In the genomic region with DNA sequence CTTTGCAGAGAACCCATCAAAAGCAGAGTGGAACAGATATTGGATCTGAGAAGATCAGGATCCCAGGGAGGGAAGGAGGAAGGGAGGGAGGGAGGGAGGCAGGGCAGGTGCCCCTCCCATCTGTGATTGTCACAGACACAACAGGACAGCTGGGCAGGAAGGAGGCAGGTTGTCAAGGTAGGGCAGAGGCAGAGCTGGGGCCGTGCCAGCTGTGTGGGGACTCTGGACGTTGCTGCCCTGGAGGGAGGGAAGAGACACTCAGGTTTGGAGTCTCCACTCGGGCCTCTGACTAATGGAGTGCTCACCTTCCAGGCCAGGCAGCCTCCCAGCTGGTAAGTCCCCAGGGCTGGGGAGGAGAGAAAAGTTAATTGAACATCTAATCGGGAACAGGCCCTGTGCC, we compare ENCODE assay signal across 19 mouse cellular contexts. TPM values are rescaled to one million over a fixed set of nuclear protein-coding genes. Genes with fewer than 3 reads are reported as not detected.
DNase-seq lines count a peak whose midpoint lies in the region; TF ChIP-seq lines count a peak whose summit lies in the region.
"Had no signal": no experiment of that assay in that cellular context is flagged by ENCODE, and none has a peak within 500 bp of the region (broad histone marks: within the 10 kb centered on the region; RNA-seq: fewer than 3 reads in every experiment).

No protein-coding gene starts in this region.

- no peak for TF ChIP-seq CTCF in kidney, adult 2 months (conservative IDR thresholded peaks at IDR 0.05; ENCODE audit: insufficient read depth, insufficient read length, low read depth, low read length)

- no peak overlapping the region for H3K4me3 ChIP-seq in kidney, adult 2 months (ENCODE audit: insufficient read depth, low read depth, low read length)
- H3K4me3 ChIP-seq: embryonic facial prominence, embryonic 13.5 days; forebrain, embryonic 12.5 days had no signal

- DNase-seq in adrenal gland, postnatal 14 days = peak; percentile 29
- no peak for DNase-seq in adrenal gland, adult 2 months
- peak; percentile 44 for DNase-seq in kidney, adult 2 months
- no peak for DNase-seq in kidney, postnatal 14 days
- peak; percentile 6 for DNase-seq in thymus, postnatal 4 days
- no peak for DNase-seq in thymus, postnatal 25 days
- DNase-seq in c-Kit-positive CD71-positive TER-119-positive erythroid progenitor cells, embryonic 14.5 days (ENCODE audit: low spot score) = no peak
- DNase-seq: adrenal gland, postnatal 10 days; B cell, adult 2 months; cerebellum, adult 18-20 months; cerebellum, adult 9-11 months; cerebellum, postnatal 36 days; forebrain, postnatal 0 days; gastrocnemius, postnatal 14 days; heart, postnatal 10 days had no signal

- 36% methylated on average over 4 of the region's 4 CpGs for WGBS in kidney, adult 2 months

- H3K36me3 ChIP-seq in kidney, adult 2 months (ENCODE audit: control insufficient read depth, insufficient read depth, low read length) = no peaks in the 10 kb centered on the region
- H3K36me3 ChIP-seq: embryonic facial prominence, embryonic 13.5 days; forebrain, embryonic 12.5 days; G1E had no signal

- 0 out of 2 replicates have a peak, but pooled peaks cover 9% of the 10 kb centered on the region for H3K4me1 ChIP-seq in kidney, adult 2 months (ENCODE audit: control insufficient read depth, insufficient read depth, low read length)

- no peak for TF ChIP-seq POLR2A in kidney, adult 2 months (IDR thresholded peaks at IDR 0.05; ENCODE audit: low read depth, low read length)

- H3K27me3 ChIP-seq in kidney, adult 2 months (replicated peaks; ENCODE audit: control insufficient read depth, insufficient read depth, low read length) = no peaks in the 10 kb centered on the region
- H3K27me3 ChIP-seq: embryonic facial prominence, embryonic 13.5 days; forebrain, embryonic 12.5 days had no signal

- no peak overlapping the region for H3K27ac ChIP-seq in kidney, adult 2 months (ENCODE audit: insufficient read depth, low read depth, low read length)
- H3K27ac ChIP-seq: embryonic facial prominence, embryonic 13.5 days; forebrain, embryonic 12.5 days; hindbrain, embryonic 14.5 days had no signal

RNA-seq across cellular contexts. Expression of gene Odc1, which starts 52.0 kb away (rescaled TPM):
- 246 and 273 TPM in 2 replicates for total RNA-seq in adrenal gland, postnatal 14 days (2021)
- 100 to 1,000 TPM; 348 to 514 TPM for total RNA-seq in adrenal gland, adult 2 months (2021)
- polyA plus RNA-seq in adrenal gland, adult 2 months (2012; rRNA removed) = 52.6 and 66.4 TPM in 2 replicates
- polyA plus RNA-seq in kidney, adult 2 months (2012; rRNA removed) = 373 and 427 TPM in 2 replicates

Comparison
In these comparisons a context has a peak if more than half of its experiments do, and no peak if none do; other contexts are left out.
1. DNase-seq: peak in adrenal gland, postnatal 14 days (single experiment), kidney, adult 2 months (single experiment) and thymus, postnatal 4 days (single experiment); none in adrenal gland, adult 2 months (single experiment), kidney, postnatal 14 days (single experiment), thymus, postnatal 25 days (single experiment) and c-Kit-positive CD71-positive TER-119-positive erythroid progenitor cells, embryonic 14.5 days (single experiment).